Mouse (Mus musculus) kidney, adult 18-20 months (tissue): ENCODE measurements around the gene Gnat2.

Source experiments
- DNase-seq: peaks from one replicate; pipeline ENCODE4 v3.0.0; 2021

The Gnat2 gene

GRCm38 (mm10) chr3:108092536-108093115 is at the start of gene Gnat2:
Gene Gnat2 (plus strand): TSS chr3:108092789.
- DNase-seq, result no peak

GRCm38 (mm10) chr3:108044394-108045140 is 48.0 kb upstream of the Gnat2 start, which contains the start of gene Gstm4:
Gene Gstm4 (minus strand): TSS chr3:108044894.
- DNase-seq, result peak; percentile 89

GRCm38 (mm10) chr3:108046944-108047655 is 45.5 kb upstream of the Gnat2 start:
- no peak for DNase-seq

GRCm38 (mm10) chr3:108048306-108048705 is 44.3 kb upstream of the Gnat2 start:
- no peak for DNase-seq

- DNase-seq, result no peak
Observed at GRCm38 (mm10) chr3:108050493-108050892, 42.1 kb upstream of the Gnat2 start.

- DNase-seq, result peak; percentile 52
Observed at GRCm38 (mm10) chr3:108061420-108061819, 31.2 kb upstream of the Gnat2 start.

- no peak for DNase-seq
Observed at GRCm38 (mm10) chr3:108062648-108063047, 29.9 kb upstream of the Gnat2 start.

- DNase-seq, result no peak
Observed at GRCm38 (mm10) chr3:108064672-108065071, 27.9 kb upstream of the Gnat2 start.

- DNase-seq, result no peak
Observed at GRCm38 (mm10) chr3:108065551-108065950, 27.0 kb upstream of the Gnat2 start.

- peak; percentile 47 for DNase-seq
Observed at GRCm38 (mm10) chr3:108067370-108067934, 25.1 kb upstream of the Gnat2 start.

- no peak for DNase-seq
Observed at GRCm38 (mm10) chr3:108068826-108069225, 23.8 kb upstream of the Gnat2 start.

GRCm38 (mm10) chr3:108069231-108069870 is 23.2 kb upstream of the Gnat2 start:
- peak; percentile 75 for DNase-seq

- DNase-seq, result peak; percentile 86
Observed at GRCm38 (mm10) chr3:108070295-108071293, 22.0 kb upstream of the Gnat2 start.

GRCm38 (mm10) chr3:108072983-108073569 is 19.5 kb upstream of the Gnat2 start:
- no peak for DNase-seq

- DNase-seq, result peak; percentile 48
Observed at GRCm38 (mm10) chr3:108076836-108077235, 15.8 kb upstream of the Gnat2 start.

- no peak for DNase-seq
Observed at GRCm38 (mm10) chr3:108081681-108082080, 10.9 kb upstream of the Gnat2 start.

GRCm38 (mm10) chr3:108082251-108082875 is 10.2 kb upstream of the Gnat2 start:
- DNase-seq, result no peak

GRCm38 (mm10) chr3:108083161-108083560 is 9.4 kb upstream of the Gnat2 start:
- no peak for DNase-seq

GRCm38 (mm10) chr3:108083904-108084407 is 8.6 kb upstream of the Gnat2 start:
- DNase-seq, result no peak

- DNase-seq, result no peak
Observed at GRCm38 (mm10) chr3:108084767-108085270, 7.8 kb upstream of the Gnat2 start.
